Mouse (Mus musculus): ENCODE results near the gene Gpc5.

GRCm38 (mm10) chr14:115045712-115046111 is 46.3 kb upstream of the Gpc5 start:
- no peak for TF ChIP-seq POLR2A (IDR thresholded peaks at IDR 0.05; ENCODE audit: extremely low read depth, insufficient read depth, low read length)
- TF ChIP-seq CTCF (IDR thresholded peaks at IDR 0.05; ENCODE audit: low read depth, low read length): no peak
